Comparison of ENCODE assay signal across 15 mouse cellular contexts in the genomic region with DNA sequence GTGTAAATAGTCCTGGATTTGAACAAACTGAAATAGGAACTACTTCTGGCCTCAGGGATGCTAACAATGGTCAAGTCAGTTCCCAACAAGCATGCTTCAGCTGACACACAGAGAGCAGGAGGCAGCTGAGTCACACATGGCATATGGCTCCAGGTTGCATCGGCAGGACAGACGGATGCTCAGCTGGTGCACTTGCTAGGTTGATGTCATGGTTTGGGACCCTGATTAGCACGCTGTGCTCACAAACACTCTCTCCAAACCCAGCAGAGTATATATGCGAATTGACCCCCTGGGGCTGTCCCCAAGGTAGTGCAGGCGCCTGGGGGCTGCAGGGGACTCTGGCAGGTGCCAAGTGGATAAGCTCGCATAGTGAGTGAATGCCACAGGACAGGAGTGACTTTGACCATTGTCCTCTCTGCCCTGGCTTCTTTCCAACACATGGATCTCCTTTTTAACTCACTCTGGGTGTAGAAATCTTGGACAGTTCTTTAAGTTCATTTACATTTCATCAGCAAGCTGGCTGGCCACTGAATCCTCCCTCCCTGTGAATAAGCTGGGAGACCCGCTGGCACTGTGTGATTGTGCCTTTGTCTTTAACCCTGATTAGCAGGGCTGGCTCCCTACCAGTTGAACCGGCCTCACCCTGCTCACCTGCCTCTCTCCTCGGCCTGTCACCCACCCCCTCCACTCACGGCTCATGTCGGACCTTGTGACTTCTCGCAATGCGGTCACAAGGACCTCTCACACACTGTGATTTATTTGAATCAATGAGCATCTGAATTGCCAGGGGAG. TPM values are rescaled to one million over a fixed set of nuclear protein-coding genes. Genes with fewer than 3 reads are reported as not detected.
DNase-seq lines count a peak whose midpoint lies in the region; ATAC-seq lines count a peak whose summit lies in the region.
"Had no signal": no experiment of that assay in that cellular context is flagged by ENCODE, and none has a peak within 500 bp of the region (broad histone marks: within the 10 kb centered on the region; RNA-seq: fewer than 3 reads in every experiment).

No protein-coding gene starts in this region.

- H3K27me3 ChIP-seq in forebrain, embryonic 11.5 days (ENCODE audit: control insufficient read depth, insufficient read depth, low read length): peaks cover 2% of the 10 kb centered on the region; the same call in 1 of the 2 replicates
- H3K27me3 ChIP-seq in intestine, embryonic 16.5 days (replicated peaks; ENCODE audit: control insufficient read depth, insufficient read depth, low read length): peaks cover 3% of the 10 kb centered on the region; the same call in 1 of the 2 replicates
- H3K27me3 ChIP-seq in neural tube, embryonic 13.5 days: no peaks in the 10 kb centered on the region

- H3K27ac ChIP-seq in forebrain, embryonic 11.5 days (ENCODE audit: low read depth, low read length): peak overlapping the region; percentile 46
- H3K27ac ChIP-seq in intestine, embryonic 16.5 days (ENCODE audit: low read length): no peak overlapping the region
- peak overlapping the region; percentile 52 for H3K27ac ChIP-seq in neural tube, embryonic 13.5 days (replicated peaks)

- no peak overlapping the region for H3K4me3 ChIP-seq in forebrain, embryonic 11.5 days (ENCODE audit: low read depth, low read length)
- H3K4me3 ChIP-seq in intestine, embryonic 16.5 days (ENCODE audit: low read length): no peak overlapping the region
- no peak overlapping the region for H3K4me3 ChIP-seq in neural tube, embryonic 13.5 days
- H3K4me3 ChIP-seq: erythroblast, embryonic 14.5 days had no signal

- H3K9ac ChIP-seq in forebrain, embryonic 11.5 days (ENCODE audit: low read length): peak overlapping the region; percentile 43
- H3K9ac ChIP-seq in intestine, embryonic 16.5 days (ENCODE audit: low read depth, low read length): no peak overlapping the region
- 0 out of 2 replicates have a peak overlapping the region, but pooled peaks have one; percentile 22 for H3K9ac ChIP-seq in neural tube, embryonic 13.5 days

- H3K9me3 ChIP-seq in forebrain, embryonic 11.5 days (ENCODE audit: control insufficient read depth, low read length): no peaks in the 10 kb centered on the region
- H3K9me3 ChIP-seq in intestine, embryonic 16.5 days (ENCODE audit: control insufficient read depth, low read length): no peaks in the 10 kb centered on the region
- no peaks in the 10 kb centered on the region for H3K9me3 ChIP-seq in neural tube, embryonic 13.5 days

- WGBS in forebrain, embryonic 11.5 days: 18% methylated on average over 13 of the region's 13 CpGs
- WGBS in intestine, embryonic 16.5 days: 25% methylated on average over 13 of the region's 13 CpGs
- 10% methylated on average over 13 of the region's 13 CpGs for WGBS in neural tube, embryonic 13.5 days

- no peaks in the 10 kb centered on the region for H3K36me3 ChIP-seq in forebrain, embryonic 11.5 days (ENCODE audit: control insufficient read depth, insufficient read depth, low read length)
- H3K36me3 ChIP-seq in intestine, embryonic 16.5 days (ENCODE audit: control insufficient read depth, insufficient read depth, low read length): no peaks in the 10 kb centered on the region
- H3K36me3 ChIP-seq in neural tube, embryonic 13.5 days: no peaks in the 10 kb centered on the region

- intact Hi-C loops in left cerebral cortex, postnatal 10 days (cut with DNase I): no loop called here

- 0 out of 2 replicates have a peak overlapping the region, but pooled peaks have one; percentile 15 for H3K4me2 ChIP-seq in forebrain, embryonic 11.5 days (ENCODE audit: low read depth, low read length, severe bottlenecking)
- H3K4me2 ChIP-seq in intestine, embryonic 16.5 days (ENCODE audit: low read depth, low read length): no peak overlapping the region
- H3K4me2 ChIP-seq in neural tube, embryonic 13.5 days: no peak overlapping the region

- DNase-seq in layer of hippocampus, adult 11-12 months (ENCODE audit: low spot score): peak; percentile 28
- no peak for DNase-seq in layer of hippocampus, postnatal 25 days (ENCODE audit: extremely low spot score in 1 of 2, low spot score in 1 of 2)
- DNase-seq in forebrain, embryonic 11.5 days (ENCODE audit: low spot score): no peak
- DNase-seq in right cerebral cortex, postnatal 10 days (ENCODE audit: low spot score in 2 of 2): no peak
- DNase-seq in left cerebral cortex, postnatal 10 days (ENCODE audit: extremely low spot score in 1 of 2, low spot score in 2 of 2): no peak
- no peak for DNase-seq in heart, postnatal 4 days
- DNase-seq: adrenal gland, adult 8-10 months; heart, adult 18-20 months had no signal

- peaks cover 17% of the 10 kb centered on the region; the same call in 1 of the 2 replicates for H3K4me1 ChIP-seq in forebrain, embryonic 11.5 days (replicated peaks; ENCODE audit: control insufficient read depth, insufficient read depth, low read length)
- no peaks in the 10 kb centered on the region for H3K4me1 ChIP-seq in intestine, embryonic 16.5 days (ENCODE audit: control insufficient read depth, insufficient read depth, low read length)
- H3K4me1 ChIP-seq in neural tube, embryonic 13.5 days (replicated peaks): peaks cover 52% of the 10 kb centered on the region

- 0 out of 2 replicates have a peak, but pooled peaks have one; percentile 17 for ATAC-seq in forebrain, embryonic 11.5 days (replicated peaks; ENCODE audit: low FRiP score)
- peak; percentile 50; the same call in 1 of the 2 replicates for ATAC-seq in intestine, embryonic 16.5 days
- ATAC-seq in neural tube, embryonic 13.5 days (ENCODE audit: low read depth): peak; percentile 26; the same call in 1 of the 2 replicates

RNA-seq across cellular contexts. Expression of a gene that starts 35.9 kb away (rescaled TPM):
- not detected for total RNA-seq in layer of hippocampus, postnatal 25 days (2021)
- polyA plus RNA-seq in forebrain, embryonic 11.5 days (2014; fragmentation: Nextera tagmentation; extraction: Ambion mirVana): not detected in 2 replicates
- not detected in 2 replicates for polyA plus RNA-seq in intestine, embryonic 16.5 days (2015; fragmentation: Nextera tagmentation; extraction: Ambion mirVana)
- polyA plus RNA-seq in neural tube, embryonic 13.5 days (2015; fragmentation: Nextera tagmentation; extraction: Ambion mirVana): 0.62 and 0.93 TPM in 2 replicates
- total RNA-seq in left cerebral cortex, postnatal 10 days (2021): not detected
- total RNA-seq in heart, postnatal 4 days (2021): not detected
- total RNA-seq: adrenal gland, adult 8-10 months; heart, adult 18-20 months; layer of hippocampus, postnatal 10 days; liver, adult 2 months had no signal
- polyA plus RNA-seq: cortical plate, adult 2 months; erythroblast, embryonic 14.5 days; liver, adult 2 months; stomach, embryonic 14.5 days had no signal
